Mouse (Mus musculus) midbrain, embryonic 12.5 days (tissue): ENCODE measurements around the gene Nfatc3. TPM values are rescaled to one million over a fixed set of nuclear protein-coding genes. Genes with fewer than 3 reads are reported as not detected.

Source experiments
- ATAC-seq: fragments of 200-750 bp; cut with Nextera tagmentation; 2 replicates; pipeline ENCODE4 v1.8.0; 2017; ENCODE audit warnings: low read depth, moderate TSS enrichment, moderate library complexity; ENCODE audit not compliant: low FRiP score
- H3K27ac ChIP-seq: fragments of 300-500 bp; sonication (generic); replicated peaks from 2 replicates; pipeline ENCODE4 v1.5.1; 2016; ENCODE audit warnings: mild to moderate bottlenecking
- H3K27me3 ChIP-seq: fragments of 300-500 bp; sonication (generic); 2 replicates; pipeline ENCODE4 v1.6.1; 2016; ENCODE audit warnings: mild to moderate bottlenecking
- H3K36me3 ChIP-seq: fragments of 300-500 bp; sonication (generic); 2 replicates; pipeline ENCODE4 v1.6.1; 2016
- H3K4me1 ChIP-seq: fragments of 300-500 bp; sonication (generic); 2 replicates; pipeline ENCODE4 v1.6.1; 2016
- H3K4me2 ChIP-seq: fragments of 300-500 bp; sonication (generic); replicated peaks from 2 replicates; pipeline ENCODE4 v1.6.1; 2016; ENCODE audit warnings: mild to moderate bottlenecking, moderate library complexity
- H3K4me3 ChIP-seq: fragments of 300-500 bp; sonication (generic); 2 replicates; pipeline ENCODE4 v1.5.1; 2016; ENCODE audit warnings: mild to moderate bottlenecking
- H3K9ac ChIP-seq: fragments of 300-500 bp; sonication (generic); replicated peaks from 2 replicates; pipeline ENCODE4 v1.6.1; 2016; ENCODE audit warnings: mild to moderate bottlenecking, moderate library complexity
- H3K9me3 ChIP-seq: fragments of 300-500 bp; sonication (generic); 2 replicates; pipeline ENCODE4 v1.6.1; 2016; ENCODE audit warnings: mild to moderate bottlenecking
- WGBS: fragments of 180-500 bp; shearing (Covaris S2); methylation state at CpG from one replicate; pipeline ENCODE4 v1.1.7; 2016; 5-methylcytosine and 5-hydroxymethylcytosine counted together
- polyA plus RNA-seq: library from polyadenylated mRNA; unstranded; fragments of >200 nt; fragmentation: Nextera tagmentation; extraction: Ambion mirVana; gene quantifications from 2 replicates; pipeline ENCODE4 v1.2.1, GENCODE M21; 2016

Gene Nfatc3
- polyA plus RNA-seq, 1 experiment from 2014 or later, result 5.3 TPM

GRCm38 (mm10) chr8:106131021-106131420, 72.4 kb downstream of the Nfatc3 start:
- Histone ChIP-seq H3K27me3 (peaks cover 32% of the 10 kb centered on the region), H3K36me3 (peaks cover 51% of the 10 kb centered on the region)
- WGBS, result 94% methylated on average over 4 of the region's 4 CpGs

GRCm38 (mm10) chr8:106131488-106132222, 73.0 kb downstream of the Nfatc3 start:
- Histone ChIP-seq H3K9ac (no peak overlapping the region), H3K27me3 (peaks cover 38% of the 10 kb centered on the region), H3K9me3 (no peaks in the 10 kb centered on the region), H3K27ac (no peak overlapping the region), H3K36me3 (peaks cover 51% of the 10 kb centered on the region), H3K4me1 (peaks cover 10% of the 10 kb centered on the region), H3K4me2 (no peak overlapping the region), H3K4me3 (no peak overlapping the region)
- WGBS, result 94% methylated on average over 7 of the region's 7 CpGs
- ATAC-seq, result no peak

More at GRCm38 (mm10) chr8:106131021-106131420, 72.4 kb downstream of the Nfatc3 start:
- no peak overlapping the region for H3K4me2 ChIP-seq
- no peak overlapping the region for H3K27ac ChIP-seq
- H3K9me3 ChIP-seq, result no peaks in the 10 kb centered on the region
- ATAC-seq, result no peak
- no peak overlapping the region for H3K4me3 ChIP-seq
- H3K4me1 ChIP-seq, result peaks cover 4% of the 10 kb centered on the region
- no peak overlapping the region for H3K9ac ChIP-seq

- H3K4me3 ChIP-seq, result no peak overlapping the region
- H3K9me3 ChIP-seq, result no peaks in the 10 kb centered on the region
- no peak for ATAC-seq
- no peak overlapping the region for H3K27ac ChIP-seq
- peaks cover 45% of the 10 kb centered on the region for H3K27me3 ChIP-seq
- H3K36me3 ChIP-seq, result peaks cover 50% of the 10 kb centered on the region
- peaks cover 17% of the 10 kb centered on the region for H3K4me1 ChIP-seq
- 94% methylated on average over 11 of the region's 11 CpGs for WGBS
- H3K4me2 ChIP-seq, result no peak overlapping the region
- H3K9ac ChIP-seq, result no peak overlapping the region
Observed at GRCm38 (mm10) chr8:106132356-106132755, 73.7 kb downstream of the Nfatc3 start.

DNA sequence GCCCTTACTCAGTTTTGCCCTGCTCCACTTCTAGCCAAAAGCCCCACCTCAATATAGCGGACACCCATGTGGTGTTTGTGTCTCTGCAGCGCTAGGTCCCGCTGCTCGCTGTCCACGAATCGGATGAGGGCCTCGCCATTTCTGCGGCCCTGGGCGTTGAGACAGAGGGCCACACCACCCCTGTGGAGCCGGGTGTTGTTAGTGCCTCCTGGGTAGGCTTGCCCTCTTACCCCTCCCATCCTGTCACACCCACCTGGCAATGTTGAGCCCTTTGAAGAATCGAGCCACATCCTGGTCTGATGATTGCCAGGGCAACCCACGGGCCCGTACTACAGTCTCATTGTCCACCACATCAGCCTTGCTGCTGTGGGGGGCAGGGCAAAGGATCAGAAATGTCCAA, 74.9 kb downstream of the Nfatc3 start:
- peaks cover 57% of the 10 kb centered on the region for H3K27me3 ChIP-seq
- no peak overlapping the region for H3K27ac ChIP-seq
- WGBS, result 73% methylated on average over 13 of the region's 13 CpGs

DNA sequence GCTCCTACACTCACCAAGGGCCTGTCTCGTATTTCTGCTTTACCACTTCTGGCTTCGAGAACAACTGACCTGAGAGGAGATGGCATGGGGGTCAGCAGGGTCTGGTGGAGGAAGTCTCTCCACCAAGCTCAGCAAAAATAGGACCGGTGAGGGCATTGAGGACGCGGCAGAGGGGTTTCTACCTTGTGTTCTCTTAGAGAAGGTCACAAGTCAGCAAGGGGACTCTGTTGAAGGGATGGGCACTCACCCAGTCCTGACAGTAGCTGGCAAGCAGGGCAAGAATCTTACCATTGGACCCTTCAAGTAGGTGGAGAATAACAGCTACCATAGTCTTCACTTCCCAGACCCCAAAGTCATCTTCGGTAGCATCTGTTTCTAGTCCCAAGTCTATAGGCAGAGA, 75.3 kb downstream of the Nfatc3 start:
- 73% methylated on average over 6 of the region's 6 CpGs for WGBS
- Histone ChIP-seq H3K4me2 (no peak overlapping the region), H3K4me1 (peaks cover 30% of the 10 kb centered on the region), H3K9me3 (no peaks in the 10 kb centered on the region), H3K27me3 (peaks cover 61% of the 10 kb centered on the region), H3K27ac (no peak overlapping the region), H3K36me3 (peaks cover 38% of the 10 kb centered on the region), H3K4me3 (no peak overlapping the region), H3K9ac (no peak overlapping the region)
- no peak for ATAC-seq

More for the DNA sequence above, 74.9 kb downstream of the Nfatc3 start:
- Histone ChIP-seq H3K36me3 (peaks cover 42% of the 10 kb centered on the region), H3K4me2 (no peak overlapping the region), H3K4me3 (no peak overlapping the region), H3K4me1 (peaks cover 29% of the 10 kb centered on the region), H3K9me3 (no peaks in the 10 kb centered on the region), H3K9ac (no peak overlapping the region)
- no peak for ATAC-seq

- peaks cover 30% of the 10 kb centered on the region for H3K4me1 ChIP-seq
- H3K36me3 ChIP-seq, result peaks cover 30% of the 10 kb centered on the region
- no peaks in the 10 kb centered on the region for H3K9me3 ChIP-seq
- H3K27ac ChIP-seq, result no peak overlapping the region
- WGBS, result 23% methylated on average over 14 of the region's 14 CpGs
- no peak for ATAC-seq
- no peak overlapping the region for H3K9ac ChIP-seq
- H3K4me2 ChIP-seq, result no peak overlapping the region
- H3K27me3 ChIP-seq, result peaks cover 71% of the 10 kb centered on the region
- no peak overlapping the region for H3K4me3 ChIP-seq
Observed at GRCm38 (mm10) chr8:106134751-106135571, 76.3 kb downstream of the Nfatc3 start.

GRCm38 (mm10) chr8:106135672-106136071, 77.0 kb downstream of the Nfatc3 start:
- H3K4me1 ChIP-seq, result peaks cover 30% of the 10 kb centered on the region
- no peaks in the 10 kb centered on the region for H3K9me3 ChIP-seq
- H3K4me2 ChIP-seq, result peak overlapping the region; percentile 65
- 7% methylated on average over 19 of the region's 19 CpGs for WGBS
- peak overlapping the region; percentile 43 for H3K4me3 ChIP-seq
- peaks cover 77% of the 10 kb centered on the region for H3K27me3 ChIP-seq
- ATAC-seq, result peak; percentile 32; the same call in 1 of the 2 replicates
- H3K9ac ChIP-seq, result no peak overlapping the region
- peaks cover 23% of the 10 kb centered on the region for H3K36me3 ChIP-seq
- H3K27ac ChIP-seq, result no peak overlapping the region

GRCm38 (mm10) chr8:106136156-106137130, 77.8 kb downstream of the Nfatc3 start, which contains the start of gene Esrp2:
TSS of gene Esrp2 (minus strand) at chr8:106136974.
- Histone ChIP-seq H3K27ac (no peak within 1 kb of the TSS), H3K9me3 (no peaks in the 10 kb centered on the region), H3K27me3 (peaks cover 77% of the 10 kb centered on the region), H3K4me2 (peak within 1 kb of the TSS; percentile 65), H3K36me3 (peaks cover 15% of the 10 kb centered on the region; the same call in 1 of the 2 replicates), H3K4me1 (peaks cover 30% of the 10 kb centered on the region), H3K4me3 (peak within 1 kb of the TSS; percentile 43), H3K9ac (peak within 1 kb of the TSS; percentile 37)
- ATAC-seq, result no peak; the same call in 1 of the 2 replicates
- WGBS, result under 1% methylated on average over 85 of the region's 86 CpGs

- Histone ChIP-seq H3K4me1 (peaks cover 30% of the 10 kb centered on the region), H3K9me3 (no peaks in the 10 kb centered on the region), H3K27ac (no peak overlapping the region), H3K4me2 (peak overlapping the region; percentile 65), H3K27me3 (peaks cover 77% of the 10 kb centered on the region), H3K36me3 (peaks cover 6% of the 10 kb centered on the region; the same call in 1 of the 2 replicates), H3K4me3 (peak overlapping the region; percentile 43), H3K9ac (peak overlapping the region; percentile 37; the same call in 1 of the 2 replicates)
- WGBS, result 3% methylated on average over 22 of the region's 22 CpGs
- ATAC-seq, result no peak
Observed at GRCm38 (mm10) chr8:106137218-106137905, 78.7 kb downstream of the Nfatc3 start.

GRCm38 (mm10) chr8:106137906-106138477, 79.4 kb downstream of the Nfatc3 start:
- H3K4me3 ChIP-seq, result peak overlapping the region; percentile 43
- ATAC-seq, result no peak
- H3K9me3 ChIP-seq, result no peaks in the 10 kb centered on the region
- no peak overlapping the region for H3K27ac ChIP-seq
- H3K4me2 ChIP-seq, result peak overlapping the region; percentile 65
- WGBS, result 1% methylated on average over 24 of the region's 24 CpGs
- H3K9ac ChIP-seq, result peak overlapping the region; percentile 39
- peaks cover 30% of the 10 kb centered on the region for H3K4me1 ChIP-seq
- H3K27me3 ChIP-seq, result peaks cover 76% of the 10 kb centered on the region
- no peaks in the 10 kb centered on the region for H3K36me3 ChIP-seq
